Mouse (Mus musculus) ES-Bruce4 (cell line): ENCODE results near the gene Soat2. TPM values are rescaled to one million over a fixed set of nuclear protein-coding genes. Genes with fewer than 3 reads are reported as not detected.
A peak's percentile ranks its signal among the peaks of the same experiment; 100 is the strongest.

Source experiments
- H3K27ac ChIP-seq: 2 replicates; pipeline ENCODE4 v1.5.1; 2012; ENCODE audit warnings: low read length, inconsistent platforms; ENCODE audit not compliant: insufficient read depth
- H3K27me3 ChIP-seq: 2 replicates; pipeline ENCODE4 v1.6.1; 2012; ENCODE audit warnings: mild to moderate bottlenecking, low read length, inconsistent platforms; ENCODE audit not compliant: control insufficient read depth, poor library complexity, insufficient read depth, severe bottlenecking
- H3K36me3 ChIP-seq: 2 replicates; pipeline ENCODE4 v1.6.1; 2012; ENCODE audit warnings: inconsistent platforms, mild to moderate bottlenecking, low read length, moderate library complexity; ENCODE audit not compliant: control insufficient read depth, poor library complexity, insufficient read depth, severe bottlenecking
- H3K4me1 ChIP-seq: one replicate; pipeline ENCODE4 v1.8.1; 2011; ENCODE audit warnings: low read length; ENCODE audit not compliant: control insufficient read depth, insufficient read depth
- H3K4me3 ChIP-seq: 2 replicates; pipeline ENCODE4 v1.5.1; 2011; ENCODE audit warnings: low read depth, mild to moderate bottlenecking, low read length
- H3K9ac ChIP-seq: 2 replicates; pipeline ENCODE4 v1.6.1; 2012; ENCODE audit warnings: low read depth, mild to moderate bottlenecking, inconsistent platforms; ENCODE audit not compliant: poor library complexity, severe bottlenecking
- H3K9me3 ChIP-seq: replicated peaks from 2 replicates; pipeline ENCODE4 v1.6.1; 2012; ENCODE audit warnings: mild to moderate bottlenecking, low read length, inconsistent platforms; ENCODE audit not compliant: control insufficient read depth, poor library complexity, insufficient read depth, severe bottlenecking
- CTCF ChIP-seq: IDR thresholded peaks from one replicate; pipeline ENCODE4 v1.8.1; 2011; ENCODE audit warnings: low read depth, low read length
- EP300 ChIP-seq: IDR thresholded peaks from 2 replicates; pipeline ENCODE4 v1.6.1; 2011; ENCODE audit warnings: low read depth, low read length; ENCODE audit not compliant: insufficient read depth
- POLR2A ChIP-seq: IDR thresholded peaks from one replicate; pipeline ENCODE4 v1.8.1; 2011; ENCODE audit warnings: low read length; ENCODE audit not compliant: insufficient read depth
- polyA plus RNA-seq: library from polyadenylated mRNA; stranded (reverse); fragments of >200 nt; gene quantifications from 2 replicates; pipeline ENCODE4 v1.2.4, GENCODE M21; 2011; ENCODE audit warnings: low read depth; ENCODE audit not compliant: missing spikeins, insufficient read depth, insufficient read length

Soat2 gene
- 0.45 TPM in 1 of 2 replicates, not detected in the other for polyA plus RNA-seq

- Histone ChIP-seq H3K27ac (no peak within 1 kb of the TSS), H3K4me3 (peak within 1 kb of the TSS; percentile 2; the same call in 1 of the 2 replicates), H3K36me3 (no peaks in the 10 kb centered on the region), H3K9me3 (no peaks in the 10 kb centered on the region), H3K27me3 (no peaks in the 10 kb centered on the region), H3K9ac (peak within 1 kb of the TSS; percentile 45), H3K4me1 (peaks cover 7% of the 10 kb centered on the region)
- TF ChIP-seq POLR2A: no peak
- TF ChIP-seq CTCF: no peak
- no peak for TF ChIP-seq EP300
These were observed at the start of gene Soat2 for GRCm38 (mm10) chr15:102150301-102151135. Gene Soat2, plus strand, starts transcription at chr15:102150526.

- Histone ChIP-seq H3K36me3 (peaks cover 5% of the 10 kb centered on the region), H3K9me3 (no peaks in the 10 kb centered on the region), H3K4me1 (peaks cover 10% of the 10 kb centered on the region), H3K27me3 (no peaks in the 10 kb centered on the region), H3K9ac (no peak overlapping the region), H3K4me3 (0 out of 2 replicates have a peak overlapping the region, but pooled peaks have one; percentile 38), H3K27ac (no peak overlapping the region)
- TF ChIP-seq EP300: no peak
- no peak for TF ChIP-seq CTCF
- TF ChIP-seq POLR2A: no peak
These were observed 49.2 kb upstream of the Soat2 start for GRCm38 (mm10) chr15:102100996-102101671.

GRCm38 (mm10) chr15:102101672-102102541 is 48.4 kb upstream of the Soat2 start:
- Histone ChIP-seq H3K4me1 (peaks cover 10% of the 10 kb centered on the region), H3K9ac (no peak overlapping the region), H3K27me3 (no peaks in the 10 kb centered on the region), H3K9me3 (no peaks in the 10 kb centered on the region), H3K36me3 (peaks cover 5% of the 10 kb centered on the region), H3K4me3 (no peak overlapping the region), H3K27ac (no peak overlapping the region)
- no peak for TF ChIP-seq CTCF
- no peak for TF ChIP-seq POLR2A
- TF ChIP-seq EP300: no peak

DNA sequence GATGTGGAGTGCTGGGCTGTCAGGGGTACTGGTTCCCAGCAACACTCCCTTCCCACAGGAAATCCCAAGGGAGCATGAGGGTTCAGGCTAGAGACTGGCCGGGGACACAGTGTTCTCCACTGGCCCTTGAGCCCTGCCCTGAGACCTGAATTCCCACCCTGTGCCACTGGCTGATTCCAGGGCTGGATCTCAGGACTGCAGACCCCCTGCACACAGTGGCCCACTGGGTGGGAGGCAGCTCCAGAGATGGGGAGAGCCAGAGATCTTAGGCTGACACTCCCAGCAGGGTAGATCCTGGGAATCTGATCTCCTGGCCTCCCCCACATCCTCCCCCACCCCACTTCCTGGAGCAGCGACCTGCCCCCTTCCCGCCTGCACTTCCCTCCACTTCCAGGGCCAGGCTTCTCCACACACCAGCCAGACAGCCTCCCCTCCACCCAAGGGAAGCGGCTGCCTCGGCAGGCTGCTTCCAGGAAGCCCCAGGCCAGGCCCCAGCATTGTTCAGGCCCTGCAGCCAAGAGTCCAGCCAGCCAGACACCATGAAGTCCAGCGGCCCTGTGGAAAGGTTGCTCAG is 47.7 kb upstream of the Soat2 start:
- Histone ChIP-seq H3K9ac (no peak overlapping the region), H3K4me3 (no peak overlapping the region), H3K36me3 (peaks cover under 1% of the 10 kb centered on the region; the same call in 1 of the 2 replicates), H3K27ac (no peak overlapping the region), H3K4me1 (peaks cover 10% of the 10 kb centered on the region), H3K9me3 (no peaks in the 10 kb centered on the region), H3K27me3 (no peaks in the 10 kb centered on the region)
- TF ChIP-seq CTCF: no peak
- TF ChIP-seq EP300: 0 out of 2 replicates have a peak, but pooled peaks have one; percentile 11
- no peak for TF ChIP-seq POLR2A

DNA sequence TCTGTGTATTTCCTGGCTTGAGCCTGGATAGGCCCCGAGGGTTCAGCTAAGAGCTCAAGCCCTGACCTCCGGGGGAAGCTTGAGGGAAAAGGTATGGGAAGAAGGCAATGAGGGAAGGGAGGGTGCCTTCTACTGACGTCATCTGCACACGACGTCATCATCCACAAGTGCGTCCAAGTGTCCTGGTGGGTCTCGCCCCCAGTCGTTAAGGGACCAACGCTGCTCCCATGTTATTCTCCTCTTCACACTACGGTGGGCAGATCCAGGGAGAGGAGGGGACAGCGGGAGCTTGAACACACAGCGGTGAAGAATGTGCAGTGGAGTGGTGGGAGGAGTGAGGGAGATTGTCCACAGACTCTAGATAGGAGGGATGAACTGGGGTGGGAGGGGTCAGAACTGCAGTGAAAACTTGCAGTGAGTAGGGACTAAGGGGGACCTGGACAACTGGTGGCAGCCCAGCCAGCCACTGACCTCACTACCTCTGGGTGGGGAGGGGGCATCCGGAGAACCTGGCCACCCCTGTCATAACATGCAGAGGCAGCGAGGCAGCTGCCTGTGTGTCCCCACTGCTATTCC is 46.9 kb upstream of the Soat2 start:
- no peak overlapping the region for H3K4me3 ChIP-seq
- no peak for TF ChIP-seq POLR2A
- TF ChIP-seq CTCF: no peak
- TF ChIP-seq EP300: no peak
- H3K36me3 ChIP-seq: no peaks in the 10 kb centered on the region
- peaks cover 10% of the 10 kb centered on the region for H3K4me1 ChIP-seq
- H3K9me3 ChIP-seq: no peaks in the 10 kb centered on the region
- no peak overlapping the region for H3K27ac ChIP-seq
- no peaks in the 10 kb centered on the region for H3K27me3 ChIP-seq
- H3K9ac ChIP-seq: no peak overlapping the region
